Mouse (Mus musculus): ENCODE measurements around the gene Sh3gl2.

Gene Sh3gl2

GRCm38 (mm10) chr4:85205071-85205635 lies at the start of gene Sh3gl2:
Sh3gl2 (plus strand) TSS chr4:85205126.
- DNase-seq: no peak

- no peak for DNase-seq
Observed at GRCm38 (mm10) chr4:85161156-85161555, 43.8 kb upstream of the Sh3gl2 start.

DNA sequence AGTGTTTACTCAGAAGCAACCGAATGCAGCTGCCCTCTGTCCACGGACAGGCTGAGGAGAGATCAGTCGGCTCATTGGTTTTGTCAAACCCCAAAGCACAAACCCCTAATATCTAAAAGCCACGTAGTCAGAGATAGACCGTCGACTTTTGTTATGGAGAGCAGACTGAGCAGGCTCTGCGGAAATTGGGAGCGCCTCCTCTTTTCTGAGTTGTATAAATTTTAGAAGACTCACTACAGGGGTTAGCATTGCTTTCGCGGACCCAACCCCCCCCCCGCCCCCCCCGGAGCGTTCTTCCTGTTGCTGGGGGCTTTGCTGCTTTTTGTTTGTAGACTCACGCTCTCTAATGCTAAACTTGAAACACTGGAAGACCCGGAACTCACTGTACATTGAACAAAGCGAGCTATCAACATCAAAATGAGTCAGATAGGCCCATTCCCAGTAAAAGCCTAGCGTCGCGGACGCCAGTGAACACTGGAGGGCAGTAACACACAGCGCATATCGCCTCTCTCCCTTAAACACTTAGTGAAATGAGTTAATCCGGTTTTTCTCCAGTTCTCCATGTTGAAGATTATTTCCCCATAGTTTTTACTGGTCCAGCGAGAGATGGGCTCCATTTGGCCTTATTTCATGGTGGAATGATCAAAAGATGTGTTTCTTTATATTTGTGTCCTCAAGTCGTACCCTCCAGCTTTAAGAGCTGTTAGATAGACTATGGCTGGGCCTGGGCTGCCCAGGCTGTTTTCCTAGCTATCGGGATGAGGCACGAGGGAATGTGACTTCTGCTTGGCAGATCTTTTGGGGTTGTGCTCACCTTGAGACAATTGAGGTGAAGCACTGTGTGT lies 42.2 kb upstream of the Sh3gl2 start:
- no peak for DNase-seq

- DNase-seq: no peak
Observed at GRCm38 (mm10) chr4:85163313-85163615, 41.7 kb upstream of the Sh3gl2 start.

- DNase-seq: no peak
Observed at GRCm38 (mm10) chr4:85168001-85168400, 36.9 kb upstream of the Sh3gl2 start.

DNA sequence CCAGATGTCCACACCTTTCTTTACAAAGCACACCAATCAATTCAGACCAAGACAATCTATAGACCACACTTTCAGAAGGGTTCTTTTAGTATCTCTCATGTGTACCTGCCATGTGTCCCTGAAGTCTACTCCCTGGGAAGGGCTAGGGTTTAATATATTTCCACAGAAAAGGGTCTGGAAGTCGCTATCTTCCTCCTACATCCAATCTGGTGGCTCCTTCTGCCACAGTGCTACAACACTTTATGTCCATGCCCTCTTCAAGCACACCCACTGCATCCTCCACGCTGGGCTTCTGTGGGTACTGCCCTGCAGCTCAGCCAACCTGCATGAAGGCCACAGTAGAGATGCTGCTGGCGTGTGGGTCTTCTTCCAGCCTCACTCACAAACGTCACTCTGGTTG lies 29.5 kb upstream of the Sh3gl2 start:
- DNase-seq: no peak

GRCm38 (mm10) chr4:85178394-85179051 lies 26.4 kb upstream of the Sh3gl2 start:
- no peak for DNase-seq

GRCm38 (mm10) chr4:85186011-85186410 lies 18.9 kb upstream of the Sh3gl2 start:
- DNase-seq: no peak

GRCm38 (mm10) chr4:85196201-85196600 lies 8.7 kb upstream of the Sh3gl2 start:
- DNase-seq: no peak

- DNase-seq: no peak
Observed at GRCm38 (mm10) chr4:85198431-85198830, 6.5 kb upstream of the Sh3gl2 start.

DNA sequence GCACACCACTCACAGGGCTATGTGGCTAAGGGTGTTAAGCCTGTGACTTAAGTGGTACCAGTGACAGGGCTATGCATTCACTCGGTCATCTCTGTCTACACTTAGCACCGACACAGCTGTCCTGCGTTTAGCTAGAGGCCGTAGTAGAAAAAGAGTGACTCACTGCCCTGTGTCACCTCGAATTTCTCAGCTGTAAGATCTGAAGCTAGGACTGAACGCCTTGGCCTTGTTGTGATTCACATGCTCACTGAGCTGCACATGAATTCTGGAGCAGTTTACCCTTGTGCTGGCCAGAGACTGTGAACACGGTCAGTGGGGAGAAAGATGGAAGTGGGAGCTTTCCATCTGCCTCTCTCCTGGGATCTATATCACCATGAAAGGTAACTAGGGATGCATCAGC lies 2.3 kb upstream of the Sh3gl2 start:
- no peak for DNase-seq

GRCm38 (mm10) chr4:85205636-85206211 lies 798 bp downstream of the Sh3gl2 start:
- no peak for DNase-seq

DNA sequence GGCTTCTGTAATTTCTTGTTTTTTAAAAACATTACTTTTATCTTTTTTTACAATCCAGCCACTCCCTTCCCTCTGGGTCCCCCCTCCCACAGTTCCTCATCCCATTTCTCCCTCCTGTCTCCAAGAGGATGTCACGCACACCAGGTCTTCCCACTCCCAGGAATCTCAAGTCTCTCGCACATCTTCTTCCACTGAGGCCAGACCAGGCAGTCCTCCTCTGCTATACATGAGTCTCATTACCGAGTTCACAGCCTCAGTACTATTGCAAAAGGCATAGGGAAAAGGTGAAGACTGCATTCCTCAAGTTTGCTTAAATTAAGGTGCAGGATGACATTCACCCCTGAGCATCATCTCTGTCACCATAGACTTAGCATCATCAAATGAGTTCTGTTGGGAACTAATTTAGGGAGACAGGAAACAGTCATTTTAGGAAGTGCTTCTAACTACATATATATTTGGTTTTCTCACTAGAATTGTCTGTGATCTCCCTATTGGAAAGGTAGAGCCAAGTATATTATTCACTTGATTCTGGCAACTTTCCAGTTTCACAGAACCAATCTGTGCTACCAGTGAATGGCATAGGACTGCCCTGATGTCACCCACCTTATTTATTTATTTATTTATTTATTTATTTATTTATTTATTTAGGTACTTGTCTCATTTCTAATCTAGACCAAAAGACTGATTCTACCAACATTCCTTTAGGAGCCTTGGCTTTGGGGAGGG lies 1.9 kb downstream of the Sh3gl2 start:
- no peak for DNase-seq

GRCm38 (mm10) chr4:85207515-85207914 lies 2.6 kb downstream of the Sh3gl2 start:
- DNase-seq: no peak

DNA sequence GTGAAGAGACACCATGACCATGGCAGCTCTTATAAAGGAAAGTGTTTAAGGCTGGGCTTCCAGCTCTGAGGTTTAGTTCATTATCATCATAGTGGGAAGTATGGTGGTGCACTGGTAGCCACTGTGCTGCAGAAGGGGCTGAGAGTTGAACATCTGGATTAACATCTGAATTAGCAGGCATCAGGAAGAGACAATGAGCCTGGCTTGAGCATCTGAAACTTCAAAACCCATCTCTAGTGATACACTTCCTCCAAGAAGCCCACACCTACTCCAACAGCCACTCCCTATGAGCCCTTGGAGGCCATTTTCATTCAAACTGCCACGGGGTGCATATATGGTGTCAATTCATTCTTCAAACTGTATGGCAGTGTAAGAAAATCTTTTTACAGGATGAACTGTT lies 3.6 kb downstream of the Sh3gl2 start:
- DNase-seq: no peak

GRCm38 (mm10) chr4:85210953-85211352 lies 6.0 kb downstream of the Sh3gl2 start:
- DNase-seq: no peak

- no peak for DNase-seq
Observed at GRCm38 (mm10) chr4:85217003-85217402, 12.1 kb downstream of the Sh3gl2 start.

DNA sequence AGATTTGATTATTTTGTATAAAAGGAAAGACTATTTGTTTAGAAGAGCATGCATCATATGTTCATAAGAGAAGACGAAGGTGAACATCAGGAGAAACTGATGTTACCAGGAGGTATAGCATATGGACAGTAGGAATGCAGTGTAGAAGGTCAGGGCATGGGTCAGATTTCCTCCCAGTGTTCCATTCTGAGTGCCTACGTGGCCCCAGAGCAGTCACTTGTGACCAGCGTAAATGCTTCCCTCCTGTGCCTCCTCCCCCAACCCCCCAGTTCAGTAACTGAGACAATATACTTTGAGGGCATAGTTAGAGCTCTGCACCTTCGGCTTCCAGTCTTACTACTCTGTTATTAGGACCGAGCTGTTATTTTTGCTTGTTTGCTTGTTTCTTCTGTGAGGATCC lies 17.8 kb downstream of the Sh3gl2 start:
- DNase-seq: no peak

DNA sequence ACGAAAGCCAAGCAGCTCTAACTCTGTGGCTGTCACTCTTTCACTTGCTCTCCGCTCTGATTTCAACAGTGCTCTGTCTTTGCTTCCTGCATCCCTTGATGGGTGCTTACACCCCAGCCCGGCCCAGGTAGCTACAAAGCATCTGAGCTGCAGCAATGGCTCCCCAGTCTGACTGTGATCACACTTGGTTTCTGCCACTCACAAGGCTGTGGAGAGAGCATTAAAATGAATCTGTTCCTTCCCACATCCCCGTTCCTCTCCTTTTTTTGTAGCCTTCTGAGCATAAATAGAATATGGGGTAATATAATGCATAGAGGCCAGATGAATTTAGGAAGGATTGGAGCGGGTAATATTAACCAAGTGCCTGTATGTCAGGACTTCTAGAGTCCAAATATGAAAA lies 21.8 kb downstream of the Sh3gl2 start:
- DNase-seq: no peak

DNA sequence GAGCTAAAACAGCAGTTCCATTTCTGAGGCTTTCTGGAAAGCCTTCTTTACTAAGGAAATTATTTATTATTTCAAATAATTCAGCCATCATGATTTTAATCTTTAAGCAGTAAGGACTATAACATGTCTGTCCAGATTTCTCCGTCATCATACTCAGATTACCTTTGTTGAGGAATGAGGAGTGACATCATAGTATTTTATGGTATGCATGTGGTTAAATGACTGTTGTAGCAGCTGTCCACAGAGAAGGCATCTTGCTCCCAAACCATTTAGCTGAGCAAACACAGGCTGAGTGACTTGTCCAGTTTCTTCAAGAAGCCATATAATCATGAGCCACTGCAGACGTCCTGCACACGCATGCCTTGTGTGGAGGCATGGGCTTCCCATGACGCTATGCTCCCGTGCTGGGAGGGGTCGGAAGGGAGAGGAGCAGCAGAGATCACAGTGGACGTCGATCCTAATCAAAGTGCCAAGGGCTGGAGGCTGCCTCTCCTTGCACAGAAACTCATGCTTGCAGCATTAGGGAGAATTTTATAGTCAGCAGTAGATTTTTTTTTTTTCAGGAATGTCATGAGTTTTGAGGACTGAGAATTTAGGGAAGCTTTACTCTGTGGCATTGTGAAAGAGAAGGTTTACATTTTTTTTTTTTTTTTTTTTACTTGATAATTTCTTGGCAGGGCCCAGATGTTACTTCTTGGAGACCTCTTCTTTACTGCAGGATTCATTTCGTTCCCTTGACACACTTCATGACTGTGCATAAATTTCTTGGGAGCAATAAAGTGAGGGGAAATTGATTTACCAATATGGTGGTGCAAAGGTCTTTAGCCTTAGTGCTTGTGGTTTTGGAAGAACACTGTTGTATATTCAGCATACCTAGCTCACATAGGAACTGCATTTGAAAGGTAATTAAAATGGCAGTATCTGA lies 23.0 kb downstream of the Sh3gl2 start:
- DNase-seq: no peak

- no peak for DNase-seq
Observed at GRCm38 (mm10) chr4:85228589-85228948, 23.6 kb downstream of the Sh3gl2 start.
